Mouse (Mus musculus) layer of hippocampus, adult 18-20 months (tissue): Measurements from ENCODE around the gene Slc4a4. TPM values are rescaled to one million over a fixed set of nuclear protein-coding genes. Genes with fewer than 3 reads are reported as not detected.
A peak's percentile ranks its signal among the peaks of the same experiment; 100 is the strongest.

Experiments
- DNase-seq, 2 experiments: peaks; one replicate each; pipeline ENCODE4 v3.0.0; 2022; ENCODE audit warnings: low spot score in 2 of 2
- total RNA-seq, 2 experiments: library from RNA; stranded (reverse); gene quantifications; 2 replicates each; pipeline ENCODE4 v1.2.3; 2021

Gene Slc4a4
- total RNA-seq, 2 experiments from 2014 or later: 125 to 128 TPM

DNA sequence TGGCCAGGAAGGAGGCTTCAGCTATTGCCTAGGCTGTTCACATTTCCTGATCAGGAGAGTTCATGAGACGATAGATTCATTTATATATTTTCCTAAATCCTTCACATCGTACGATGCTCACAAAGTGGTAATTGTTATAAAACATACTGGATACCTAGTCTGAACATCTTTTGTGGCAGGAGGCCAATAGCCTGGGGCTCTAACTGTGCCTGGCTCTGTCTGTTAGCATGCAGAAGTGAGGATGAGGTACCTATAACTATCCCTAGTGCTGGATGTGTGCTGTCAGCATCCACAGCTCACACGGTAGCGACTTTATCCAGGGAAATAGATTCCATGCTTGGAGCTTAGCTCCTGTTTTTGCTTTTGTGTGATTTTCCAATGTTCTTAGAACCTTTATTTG, 28.5 kb downstream of the Slc4a4 start:
- no peak for DNase-seq

- no peak for DNase-seq
These were observed 29.9 kb downstream of the Slc4a4 start for GRCm38 (mm10) chr5:88916501-88916971.

- no peak for DNase-seq
These were observed 30.6 kb downstream of the Slc4a4 start for GRCm38 (mm10) chr5:88917221-88917620.

GRCm38 (mm10) chr5:88917630-88918029, 31.0 kb downstream of the Slc4a4 start:
- no peak for DNase-seq

GRCm38 (mm10) chr5:88918538-88918937, 31.9 kb downstream of the Slc4a4 start:
- DNase-seq: no peak

- DNase-seq: no peak
These were observed 39.0 kb downstream of the Slc4a4 start for GRCm38 (mm10) chr5:88925576-88925975.

GRCm38 (mm10) chr5:88928201-88928916, 41.7 kb downstream of the Slc4a4 start:
- peak in 1 of 2 experiments; percentile 71 for DNase-seq

DNA sequence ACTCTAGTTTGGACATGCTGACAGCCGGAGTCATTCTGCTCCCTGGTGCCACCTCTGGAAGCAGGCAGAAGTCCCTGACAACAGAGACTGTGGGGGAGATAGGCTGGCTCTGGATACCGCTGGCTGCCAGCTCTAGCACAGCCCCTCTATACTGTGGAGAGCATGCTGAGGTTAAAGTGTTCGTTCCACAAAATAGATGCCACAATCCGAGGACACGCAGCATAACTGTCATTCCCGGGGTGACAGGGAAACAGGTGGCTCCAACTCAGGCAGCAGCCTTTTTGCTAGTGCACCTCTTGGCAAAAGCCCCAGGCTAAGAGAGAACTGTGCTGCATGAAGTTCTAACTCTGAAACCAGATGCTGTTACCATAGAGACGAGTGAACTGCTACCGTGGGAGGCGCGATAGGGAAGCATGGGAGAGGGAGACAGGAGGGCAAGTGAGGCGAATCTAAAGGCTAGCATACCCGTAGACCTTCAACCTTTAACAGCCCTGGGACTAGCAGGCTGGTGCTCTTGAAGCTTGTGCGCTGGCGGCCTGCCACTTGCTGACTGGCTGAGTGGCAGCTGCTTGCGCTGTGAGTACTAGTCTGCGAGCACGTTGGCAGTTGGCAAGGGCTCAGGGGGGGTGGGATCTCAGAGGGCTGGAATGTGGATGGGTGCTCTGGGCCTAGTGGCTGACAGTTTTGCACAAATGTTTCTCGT, 42.9 kb downstream of the Slc4a4 start:
- DNase-seq: peak; percentile 67 to 86

DNA sequence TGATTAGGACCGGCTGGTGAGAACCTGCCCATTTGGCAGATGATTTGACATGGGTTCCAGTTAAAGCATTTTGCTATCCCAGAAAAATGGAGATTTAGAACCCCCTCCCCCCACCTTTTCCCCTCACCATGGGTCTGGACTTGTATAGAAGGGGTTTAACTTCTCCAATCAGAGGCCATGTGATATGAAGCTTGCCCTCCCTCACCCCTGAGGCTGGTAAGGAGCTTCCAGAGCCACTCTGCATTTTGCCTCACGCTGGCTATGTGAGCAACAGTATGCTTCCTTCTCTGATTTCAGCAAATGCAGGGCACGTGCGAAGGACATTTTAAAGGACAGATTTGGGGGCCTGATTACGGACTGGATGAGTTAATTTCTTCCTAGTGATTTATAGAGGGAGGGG, 43.5 kb downstream of the Slc4a4 start:
- DNase-seq: no peak

- DNase-seq: no peak
These were observed 44.0 kb downstream of the Slc4a4 start for GRCm38 (mm10) chr5:88930611-88931010.

DNA sequence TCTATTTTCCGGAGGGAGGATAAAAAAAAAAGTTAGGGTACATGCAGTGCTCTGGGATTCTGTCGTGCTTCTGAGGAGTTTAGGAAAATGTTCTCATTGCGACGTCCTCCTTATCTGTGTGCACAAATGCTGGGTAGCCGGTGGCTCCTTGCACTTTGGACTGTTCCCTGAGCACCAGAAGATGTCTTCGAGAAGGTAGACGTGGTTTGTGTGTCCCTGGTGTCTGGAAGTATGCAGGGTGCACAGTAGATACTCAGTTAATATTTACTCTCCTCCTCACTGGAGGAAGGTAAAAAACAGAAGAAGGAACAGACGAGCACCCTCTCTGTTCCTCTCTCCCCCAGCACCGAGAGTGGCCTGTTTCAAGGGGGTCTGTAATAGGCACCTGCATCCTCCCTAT, 44.6 kb downstream of the Slc4a4 start:
- DNase-seq: no peak

GRCm38 (mm10) chr5:88933454-88933853, 46.8 kb downstream of the Slc4a4 start:
- DNase-seq: no peak

- DNase-seq: peak; percentile 33 to 71
These were observed 47.3 kb downstream of the Slc4a4 start for GRCm38 (mm10) chr5:88933946-88934345.

DNA sequence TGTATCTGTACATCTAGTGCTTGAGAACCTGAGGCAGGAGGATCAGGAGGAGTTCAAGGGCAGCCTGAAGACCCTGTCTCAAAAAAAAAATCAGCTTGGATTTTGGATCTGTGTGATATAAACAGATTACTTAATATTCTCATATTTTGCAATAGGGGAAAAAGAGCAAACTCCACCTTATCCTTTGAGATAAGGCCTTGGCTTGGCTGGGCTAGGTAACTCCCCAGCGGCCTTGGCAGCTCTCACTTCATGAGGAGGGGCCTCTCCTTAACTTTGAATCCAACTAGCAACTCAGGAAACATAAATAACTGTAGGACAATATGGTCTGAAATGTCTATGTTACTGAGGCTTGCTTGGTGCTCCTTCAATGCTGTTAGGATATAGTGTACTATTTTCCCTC, 51.6 kb downstream of the Slc4a4 start:
- DNase-seq: no peak

DNA sequence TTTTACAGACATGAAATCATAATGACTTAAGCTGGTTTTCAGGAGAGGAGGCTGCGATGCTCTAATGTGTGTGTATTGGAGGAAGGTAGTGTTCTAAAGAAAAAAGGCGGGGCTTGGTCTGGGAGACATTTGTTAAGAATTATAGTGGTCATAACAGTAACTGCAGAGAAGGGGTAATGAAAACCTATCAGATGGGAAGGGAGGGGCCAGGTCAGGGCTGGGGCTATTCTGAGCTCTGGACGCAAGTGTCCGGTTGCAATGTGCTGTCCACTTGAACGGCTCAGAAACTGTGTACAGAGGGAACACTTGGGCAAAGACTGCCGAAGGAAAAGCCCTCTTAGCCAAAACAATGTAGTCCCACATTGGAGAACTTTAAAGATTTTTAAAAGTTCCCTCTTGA, 52.5 kb downstream of the Slc4a4 start:
- no peak for DNase-seq

DNA sequence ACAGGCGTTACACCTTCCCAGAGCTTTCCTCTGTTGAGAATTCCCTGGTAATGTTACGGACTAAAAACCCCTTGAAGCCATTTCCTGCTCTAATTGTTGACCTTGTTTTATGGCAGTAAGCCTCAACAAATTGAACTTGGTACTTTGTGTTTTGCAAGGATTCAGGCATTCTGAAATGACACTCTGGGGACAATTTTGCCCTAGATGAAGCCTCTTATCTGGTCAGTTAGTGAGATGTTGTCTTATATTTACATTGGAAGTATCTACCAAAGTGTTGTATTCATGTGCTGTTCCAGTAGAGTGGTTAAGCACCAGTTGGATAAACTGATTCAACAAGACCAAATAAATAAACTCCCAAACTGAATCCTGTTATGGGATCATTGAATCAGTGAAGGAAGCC, 53.2 kb downstream of the Slc4a4 start:
- no peak for DNase-seq

DNA sequence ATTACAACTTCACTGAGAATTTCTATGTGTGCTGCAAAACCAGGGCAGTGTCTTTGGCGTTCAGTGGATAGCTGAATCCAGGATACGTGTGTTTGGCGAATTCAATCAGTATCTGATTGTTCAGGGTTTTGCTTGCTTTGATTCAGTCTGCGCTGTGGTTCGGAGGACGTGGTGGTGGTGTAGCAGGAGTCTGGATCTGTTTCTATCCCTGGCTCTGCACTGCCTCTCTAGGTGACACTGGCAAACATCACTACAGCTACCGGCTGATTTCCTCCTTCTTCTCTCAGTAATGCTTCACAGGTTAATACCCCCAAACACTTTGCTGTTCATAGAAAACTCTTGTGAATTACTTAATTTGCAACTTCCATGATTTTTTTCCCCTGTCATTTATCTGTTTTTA, 55.3 kb downstream of the Slc4a4 start:
- no peak for DNase-seq

DNA sequence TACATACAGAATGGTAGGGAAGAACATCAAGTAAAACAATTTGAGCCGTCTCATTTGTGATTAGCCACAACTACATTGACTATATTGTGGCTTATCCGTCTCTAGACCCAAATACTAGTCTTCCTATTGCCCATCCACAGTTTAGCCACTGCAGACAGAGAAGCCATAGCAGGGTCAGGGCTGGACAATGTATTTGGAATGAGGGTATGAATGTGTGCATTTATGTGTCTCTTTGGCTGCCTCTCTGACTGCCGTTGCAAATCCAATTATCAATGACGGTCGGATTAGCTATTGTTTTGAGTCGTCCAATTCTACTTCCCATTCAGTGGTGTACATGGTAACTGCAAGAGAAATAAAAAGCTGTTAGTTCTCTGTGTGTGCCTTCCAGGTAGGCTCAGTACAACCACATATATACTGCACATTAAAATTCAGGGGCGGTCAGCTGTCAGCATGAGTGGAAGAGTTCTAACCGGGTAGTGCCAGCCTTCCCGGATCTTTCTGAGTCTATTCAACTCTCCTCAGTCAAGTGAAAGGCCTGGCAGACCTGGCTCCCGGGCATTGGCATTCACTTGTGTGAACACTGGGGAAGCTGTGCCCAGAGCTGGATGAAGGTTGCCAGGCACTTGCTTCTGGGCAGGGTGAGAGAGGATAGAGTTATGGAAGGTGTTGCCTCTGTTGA, 59.2 kb downstream of the Slc4a4 start:
- DNase-seq: peak in 1 of 2 experiments; percentile 51

DNA sequence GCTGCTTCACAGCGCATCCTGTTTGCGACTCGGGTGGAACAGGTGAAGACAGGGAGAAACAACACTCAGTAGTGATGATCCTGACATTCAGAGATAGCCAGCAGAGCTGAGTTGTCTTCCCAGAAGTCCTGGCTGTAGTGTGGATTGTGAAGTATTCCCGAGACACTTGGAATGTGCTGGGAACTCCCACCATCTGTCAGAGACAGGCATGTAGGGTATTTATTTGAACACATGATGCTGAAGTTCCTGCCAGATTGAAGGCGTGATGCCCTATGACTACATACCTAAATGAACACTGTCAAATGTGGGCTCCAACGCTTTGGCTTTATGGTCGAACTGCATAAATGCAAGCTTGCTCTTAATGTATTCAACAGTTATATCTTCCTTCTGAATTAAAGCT, 63.7 kb downstream of the Slc4a4 start:
- peak in 1 of 2 experiments; percentile 60 for DNase-seq

DNA sequence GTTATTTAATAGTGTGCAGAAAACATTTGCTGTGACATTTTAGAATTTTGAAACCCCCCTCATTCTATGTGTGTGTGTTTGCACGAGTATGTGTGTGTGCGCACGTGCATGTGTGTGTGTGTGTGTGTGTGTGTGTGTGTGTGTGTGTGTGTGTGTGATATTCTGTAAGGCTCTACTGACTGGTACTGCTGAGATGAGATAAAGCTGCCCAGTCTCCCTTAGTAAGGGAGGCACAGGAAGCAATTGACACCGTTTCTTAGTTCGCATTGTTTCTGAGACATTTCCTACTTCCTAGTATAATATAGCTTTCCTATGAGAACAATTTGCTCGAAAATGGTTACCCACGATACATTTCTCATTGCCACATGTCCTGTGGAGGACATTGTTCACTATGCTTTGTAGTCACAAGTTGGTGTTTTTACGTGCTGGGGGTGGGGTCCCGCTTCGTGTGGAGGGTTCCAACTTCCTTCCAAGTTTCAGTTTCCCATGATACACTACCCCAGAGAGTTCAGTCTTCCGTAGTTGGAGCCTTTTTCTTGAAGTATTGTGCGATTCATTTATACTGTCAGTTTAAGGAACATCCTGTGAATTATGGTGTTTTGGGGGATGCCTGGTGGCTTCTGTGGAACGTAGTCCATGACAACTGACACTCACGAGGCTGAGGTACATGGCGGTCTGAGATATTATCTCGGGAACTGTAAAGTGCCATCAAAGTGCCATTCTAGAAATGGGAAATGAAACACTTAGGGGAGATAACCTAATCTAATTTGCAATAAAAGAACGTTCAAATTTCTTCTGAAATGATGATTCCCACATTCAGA, 66.3 kb downstream of the Slc4a4 start:
- no peak for DNase-seq

DNA sequence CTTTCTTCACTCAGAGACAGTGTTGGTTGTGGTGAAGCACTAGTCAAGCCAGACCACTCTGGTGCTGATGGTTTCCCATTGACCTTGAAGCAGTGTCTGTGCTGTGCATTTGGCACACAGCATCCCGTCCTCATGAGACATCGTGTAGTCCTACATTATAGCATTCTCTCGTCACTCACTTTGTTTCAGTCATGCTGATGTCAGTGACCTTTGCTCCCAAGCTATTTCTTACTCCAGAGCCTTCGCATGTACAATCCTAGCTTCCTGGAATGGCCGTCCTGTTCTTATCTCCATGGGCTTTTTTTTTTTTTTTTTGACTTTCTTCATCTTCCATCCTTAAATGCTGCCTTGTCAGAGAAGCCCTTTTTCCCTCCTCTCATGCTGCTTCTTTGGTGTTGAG, 71.1 kb downstream of the Slc4a4 start:
- no peak for DNase-seq
